Mouse (Mus musculus) adrenal gland, postnatal 25 days (tissue): ENCODE data around the gene Zfp518b. TPM values are rescaled to one million over a fixed set of nuclear protein-coding genes. Genes with fewer than 3 reads are reported as not detected.

ENCODE experiments used
- DNase-seq: peaks from one replicate; pipeline ENCODE4 v3.0.0; 2021; ENCODE audit warnings: mixed read lengths
- total RNA-seq: library from RNA; stranded (reverse); gene quantifications from 2 replicates; pipeline ENCODE4 v1.2.3, GENCODE M21; 2021

The Zfp518b gene
- total RNA-seq, 1 experiment from 2014 or later, result 7.3 TPM

DNA sequence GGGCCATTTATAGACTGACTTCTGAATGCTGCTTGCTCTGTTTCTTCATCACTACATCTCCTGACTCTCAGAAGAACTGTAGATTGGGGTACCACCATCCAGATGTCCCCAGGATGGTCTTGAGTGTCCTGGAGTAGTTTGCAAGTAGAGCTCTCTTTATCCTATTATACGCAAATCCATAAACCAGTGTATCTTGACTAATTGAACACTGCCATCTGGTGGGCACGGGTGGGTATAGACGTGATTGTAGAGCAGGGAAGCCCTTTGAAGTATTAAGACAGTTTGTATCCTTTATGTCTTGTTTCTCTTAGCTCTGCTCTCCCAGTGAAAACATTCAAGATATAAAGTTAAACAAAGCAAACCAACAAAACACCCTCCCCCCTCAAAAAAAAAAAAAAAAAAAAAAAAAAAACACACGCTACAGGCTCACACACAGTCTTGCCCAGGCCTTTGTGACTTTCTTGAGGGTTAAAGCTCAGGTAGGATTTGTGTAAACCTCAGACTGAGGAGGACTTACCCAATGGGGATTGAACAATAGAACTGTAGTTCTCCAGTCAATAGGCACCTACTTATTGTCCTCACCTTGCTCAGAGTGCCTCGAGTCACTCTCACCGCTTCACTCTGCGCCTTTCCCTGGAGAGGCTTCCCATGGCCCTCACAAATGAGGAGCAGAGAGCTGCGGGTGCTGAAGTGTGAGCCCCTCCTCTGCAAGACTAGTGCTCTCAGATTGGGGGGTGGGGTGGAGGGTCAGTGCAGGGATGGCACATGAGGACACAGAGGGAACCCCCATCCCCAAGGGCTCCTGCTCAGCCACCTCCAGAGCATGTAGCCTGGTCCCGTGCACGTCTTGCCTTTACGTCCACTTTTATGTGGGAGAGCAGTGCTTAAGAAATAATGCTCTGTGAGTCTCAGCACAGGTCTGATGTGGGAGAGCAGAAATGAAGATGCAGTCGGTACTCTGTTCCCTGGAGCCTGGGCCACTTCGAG lies 51.9 kb downstream of the Zfp518b start:
- DNase-seq, result peak; percentile 71

DNA sequence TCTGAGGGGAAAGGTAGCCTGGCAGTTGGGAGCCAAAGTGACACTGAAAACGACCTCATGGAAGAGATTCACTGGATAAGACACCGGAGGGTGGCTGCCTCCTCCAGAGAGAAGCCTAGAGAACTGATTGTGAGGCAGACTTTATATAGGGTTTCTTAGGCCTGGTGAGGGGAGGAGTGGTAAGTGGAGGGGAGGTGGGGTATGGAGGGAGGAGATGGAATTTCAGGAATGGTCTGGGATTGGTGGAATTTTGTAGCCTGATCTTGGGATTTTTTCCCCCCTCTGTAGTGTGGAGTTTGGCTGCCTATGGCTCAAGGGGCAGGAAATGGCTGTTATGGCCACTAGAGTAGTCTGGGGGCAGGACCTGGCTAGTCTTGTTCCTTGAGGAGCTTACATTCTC lies 56.6 kb downstream of the Zfp518b start:
- DNase-seq, result no peak

DNA sequence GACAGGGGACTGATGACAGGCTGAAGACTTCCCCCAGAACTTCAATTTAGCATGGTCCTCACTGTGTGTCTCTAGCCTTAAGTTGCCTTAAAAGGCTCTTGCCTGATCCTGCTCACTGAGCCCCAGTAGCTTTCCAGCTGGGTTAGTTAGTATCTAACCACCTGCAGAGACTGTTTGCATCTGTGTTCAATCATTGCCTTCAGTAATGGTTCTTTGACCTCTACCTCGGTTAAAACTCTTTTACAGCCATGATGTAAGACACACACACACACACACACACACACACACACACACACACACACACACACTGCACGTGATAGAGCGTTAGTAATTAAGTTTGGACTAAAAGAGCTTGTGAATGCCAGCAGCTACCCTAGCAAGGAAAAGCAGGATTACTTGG lies 57.7 kb downstream of the Zfp518b start:
- no peak for DNase-seq

GRCm38 (mm10) chr5:38620783-38621182 lies 63.8 kb downstream of the Zfp518b start:
- peak; percentile 31 for DNase-seq

DNA sequence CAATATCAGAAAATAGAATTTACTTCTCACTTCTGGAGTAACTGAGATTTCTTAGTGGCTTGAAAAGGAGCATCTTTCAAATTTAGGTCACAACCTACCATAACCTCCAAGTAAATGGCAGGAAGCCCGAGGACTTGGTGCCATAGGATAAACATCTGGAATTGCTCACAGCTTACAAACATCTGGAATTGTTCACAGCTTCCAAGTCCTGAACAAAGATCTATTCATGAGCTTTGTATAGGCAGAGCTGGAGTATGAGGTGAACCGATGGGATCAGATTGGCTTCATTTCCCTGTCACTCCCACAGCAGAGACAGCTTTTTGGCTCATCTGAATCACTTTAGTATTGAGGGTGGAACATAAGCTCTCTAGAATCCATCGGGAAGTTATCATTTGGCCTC lies 65.7 kb downstream of the Zfp518b start:
- no peak for DNase-seq

Other genes with a start within 250 kb of the Zfp518b start
- gene Slc2a9, start 181.7 kb downstream of the Zfp518b start, total RNA-seq, result 2.7 and 2.8 TPM in 2 replicates
- gene Wdr1, start 121.6 kb downstream of the Zfp518b start, total RNA-seq, result 119 and 124 TPM in 2 replicates
- not detected in 2 replicates for gene Clnk, start 192.0 kb upstream of the Zfp518b start, total RNA-seq